Mouse (Mus musculus) WW6 (cell line): Measurements from ENCODE around the gene Ankrd44.

ENCODE experiments used
- DNase-seq: peaks from one replicate; pipeline ENCODE4 v3.0.0-alpha.2; 2013; ENCODE audit warnings: low read depth, low spot score

Ankrd44 gene

DNA sequence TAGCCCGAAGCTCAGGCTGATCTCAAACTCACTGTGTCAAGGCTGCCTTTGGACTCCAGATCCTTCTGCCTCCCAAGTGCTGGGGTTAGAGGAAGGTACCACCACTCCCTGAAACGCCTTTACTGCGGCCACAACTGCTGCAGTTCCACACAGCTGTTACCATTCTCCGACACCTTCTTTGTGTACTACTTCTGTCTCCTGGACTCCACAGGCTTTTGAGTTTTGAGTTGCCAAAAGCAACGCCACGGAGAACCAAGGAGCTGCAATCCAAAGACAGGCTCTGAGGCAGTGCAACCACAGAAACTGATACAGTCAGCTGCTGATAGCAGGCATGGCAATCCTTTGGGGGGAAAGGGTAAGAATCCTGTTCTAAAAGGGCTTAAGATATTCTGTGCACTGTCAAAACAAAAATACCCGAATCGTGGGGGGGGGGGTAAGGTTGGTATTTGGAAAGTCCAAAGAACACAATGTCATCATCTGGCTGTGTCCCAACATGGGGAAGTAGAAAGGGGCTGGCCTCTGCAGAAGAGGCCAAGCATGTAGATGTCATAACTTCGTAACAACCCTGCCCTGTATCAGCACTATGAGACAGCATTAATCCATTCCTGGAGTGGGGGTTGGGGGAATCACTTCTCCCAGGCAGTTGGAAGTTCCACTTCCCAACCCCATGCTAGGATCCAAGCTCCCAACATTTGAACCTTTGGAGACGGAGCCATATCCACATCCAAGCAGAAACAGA is 116.2 kb downstream of the Ankrd44 start:
- no peak for DNase-seq

DNA sequence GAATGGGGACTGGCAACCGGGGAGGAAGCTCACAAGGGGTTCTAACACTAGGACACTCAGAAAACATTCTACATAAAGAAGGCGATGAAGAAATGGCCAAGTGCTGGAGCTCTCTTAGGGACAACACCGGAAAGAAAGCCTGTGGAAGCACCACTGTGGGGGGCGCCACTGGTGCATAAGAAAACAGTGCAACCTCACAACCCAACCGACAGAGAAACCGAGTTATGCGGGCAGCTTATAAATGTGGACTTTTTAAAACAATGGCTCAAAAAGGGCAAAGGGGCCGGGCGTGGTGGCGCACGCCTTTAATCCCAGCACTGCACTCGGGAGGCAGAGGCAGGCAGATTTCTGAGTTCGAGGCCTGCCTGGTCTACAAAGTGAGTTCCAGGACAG is 117.1 kb downstream of the Ankrd44 start:
- DNase-seq, result no peak

DNA sequence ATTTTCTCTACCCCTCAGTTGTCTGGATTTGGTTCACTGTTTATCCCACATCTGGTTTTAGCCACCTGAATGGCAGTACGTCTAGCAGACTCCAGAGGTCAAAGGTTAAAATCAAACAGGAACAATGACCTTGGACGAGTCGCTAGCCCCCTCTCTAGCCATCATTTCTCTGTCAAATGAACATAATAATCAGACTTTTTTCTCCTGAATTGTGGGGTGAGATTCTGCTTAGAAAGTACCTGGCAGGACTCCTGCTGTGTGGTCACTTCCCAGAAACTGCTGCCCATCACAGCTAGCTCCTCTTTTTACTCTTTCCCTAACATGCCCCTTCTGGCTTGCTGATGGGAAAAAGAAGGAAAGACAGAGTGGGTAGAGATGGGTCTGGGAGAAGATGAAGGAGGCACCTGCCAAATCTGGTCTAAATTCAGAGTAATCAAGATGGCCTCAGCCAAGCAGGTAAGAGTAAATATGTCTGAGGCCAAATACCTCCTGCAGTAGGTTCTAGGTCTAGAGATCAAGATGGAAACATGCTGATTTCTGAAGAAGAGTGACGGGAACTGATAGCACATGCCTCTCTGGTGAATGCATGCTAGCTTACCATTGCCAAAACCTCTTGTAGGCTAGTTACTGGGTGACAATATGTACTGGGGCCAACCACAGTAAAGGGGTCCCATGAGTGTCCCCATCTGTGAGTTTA is 117.6 kb downstream of the Ankrd44 start:
- no peak for DNase-seq

DNA sequence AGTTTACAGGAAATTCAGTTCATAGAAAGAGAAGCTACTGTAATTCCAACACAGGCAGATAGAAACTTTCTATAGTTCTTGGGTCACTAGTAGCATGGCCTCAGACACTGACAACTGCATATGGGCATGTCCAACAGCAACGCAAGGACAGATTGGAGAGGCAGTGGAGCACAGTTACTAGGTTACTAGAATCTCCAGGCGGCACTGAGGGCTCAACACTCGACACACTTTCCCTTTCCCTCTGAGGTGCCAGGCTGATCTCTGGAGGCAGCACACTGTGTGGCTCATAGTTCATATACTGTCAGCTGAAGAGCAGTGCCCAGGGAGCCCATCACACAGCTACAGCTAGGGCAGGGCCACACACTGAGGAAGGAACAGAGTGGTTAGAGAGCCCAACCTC is 118.4 kb downstream of the Ankrd44 start:
- no peak for DNase-seq

DNA sequence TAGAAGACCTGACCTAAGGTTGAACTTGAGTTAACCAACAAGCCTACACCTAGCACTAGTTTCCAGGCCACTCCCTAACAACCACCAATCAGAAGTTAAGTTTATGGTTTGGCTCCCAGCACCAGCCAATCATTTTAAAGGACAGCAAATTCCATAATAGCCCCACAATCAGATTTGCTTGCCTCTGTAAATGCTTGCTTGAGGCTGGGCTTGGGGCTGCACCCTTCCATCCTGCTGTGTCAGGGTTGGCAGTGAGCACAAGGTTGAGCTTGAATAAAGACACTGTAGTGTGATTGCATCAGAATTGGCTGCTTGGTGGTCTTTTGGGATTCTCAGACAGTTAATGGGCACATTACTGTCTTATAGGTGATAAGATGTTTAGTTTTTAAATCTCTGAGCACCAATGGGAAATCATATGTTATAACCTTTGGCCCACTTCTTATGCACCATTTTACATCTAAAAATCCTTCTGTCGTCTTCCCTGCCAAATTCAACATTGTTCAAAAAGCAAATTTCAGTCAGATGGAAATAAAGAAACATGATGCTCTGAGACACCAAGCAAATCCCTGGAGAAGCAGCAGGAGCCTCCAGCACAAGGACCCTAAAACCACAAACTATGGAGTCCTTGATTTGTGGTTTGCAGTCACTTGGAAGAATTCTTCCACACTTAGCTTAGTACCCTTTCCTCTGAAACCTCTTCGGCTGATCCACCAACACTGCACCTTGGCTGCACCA is 119.9 kb downstream of the Ankrd44 start:
- no peak for DNase-seq

DNA sequence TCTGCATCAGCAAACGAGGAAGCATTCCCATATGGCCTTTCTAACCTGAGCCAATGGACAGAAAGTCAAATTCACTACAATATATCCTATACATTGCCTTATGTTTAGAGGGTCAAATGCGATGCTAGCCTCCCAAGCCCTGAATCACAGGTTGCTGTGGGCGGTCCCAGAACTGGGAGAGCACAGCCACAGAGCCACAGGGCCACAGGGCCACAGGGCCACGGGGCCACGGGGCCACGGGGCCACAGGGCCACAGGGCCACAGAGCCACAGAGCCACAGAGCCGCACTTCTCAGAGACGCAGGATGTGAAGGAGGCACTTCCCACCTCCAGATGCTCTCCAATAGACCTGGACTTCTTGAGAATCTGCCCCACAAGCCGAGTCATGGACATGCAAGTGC is 121.8 kb downstream of the Ankrd44 start:
- no peak for DNase-seq

DNA sequence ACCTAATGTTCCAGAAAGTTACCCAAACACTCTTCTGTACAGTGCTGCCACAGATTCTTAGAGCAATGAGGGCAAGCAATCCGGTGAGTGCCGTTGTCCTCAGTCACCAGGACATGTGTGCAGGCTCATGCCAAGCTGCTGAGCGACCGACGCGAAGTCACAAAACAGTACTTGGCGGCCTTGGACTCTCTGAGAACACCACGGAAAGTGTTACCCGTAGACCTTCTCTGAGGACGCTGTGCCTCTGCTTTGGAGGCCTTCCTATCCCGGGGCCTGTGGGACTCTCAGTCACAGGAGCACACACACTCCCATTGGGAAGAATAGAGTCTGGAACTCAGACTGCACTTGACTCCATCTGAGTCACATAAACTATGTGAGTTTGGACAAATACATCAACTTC is 123.5 kb downstream of the Ankrd44 start:
- no peak for DNase-seq

DNA sequence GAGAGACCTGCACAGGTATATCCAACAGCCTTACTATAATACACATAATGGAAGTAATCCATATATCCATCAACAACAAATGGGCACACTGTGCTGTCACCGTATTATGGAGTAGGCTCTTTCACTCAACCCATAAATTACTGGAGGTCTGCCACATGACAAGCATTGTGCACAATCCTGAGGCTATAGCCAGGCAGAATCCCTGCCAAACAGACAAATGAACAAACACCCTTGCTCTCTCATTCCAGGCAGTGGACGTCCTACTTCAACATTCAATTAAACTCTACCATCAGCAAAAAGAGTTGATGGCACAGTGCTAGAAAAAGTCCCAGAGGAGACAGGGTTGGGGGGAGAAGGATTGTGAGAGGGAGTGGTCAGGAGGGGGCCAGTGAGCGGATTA is 124.9 kb downstream of the Ankrd44 start:
- DNase-seq, result no peak

DNA sequence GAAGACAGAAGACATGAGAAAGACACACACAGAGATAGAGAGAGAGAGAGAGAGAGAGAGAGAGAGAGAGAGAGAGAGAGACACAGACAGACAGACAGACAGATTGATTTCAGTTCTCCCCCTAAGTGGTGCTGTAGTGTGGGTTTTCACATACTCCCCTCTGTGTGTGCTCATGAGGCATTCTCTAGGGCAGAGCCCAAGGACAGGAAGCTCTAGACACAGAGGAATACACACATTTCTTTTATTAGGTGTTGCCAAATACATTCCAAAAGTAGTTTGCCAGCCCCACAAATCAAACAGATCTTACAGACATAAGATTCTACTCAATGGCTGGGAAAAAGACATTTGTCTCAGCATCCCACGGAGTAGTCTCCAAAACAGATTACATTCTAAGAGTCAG is 126.8 kb downstream of the Ankrd44 start:
- DNase-seq, result no peak

DNA sequence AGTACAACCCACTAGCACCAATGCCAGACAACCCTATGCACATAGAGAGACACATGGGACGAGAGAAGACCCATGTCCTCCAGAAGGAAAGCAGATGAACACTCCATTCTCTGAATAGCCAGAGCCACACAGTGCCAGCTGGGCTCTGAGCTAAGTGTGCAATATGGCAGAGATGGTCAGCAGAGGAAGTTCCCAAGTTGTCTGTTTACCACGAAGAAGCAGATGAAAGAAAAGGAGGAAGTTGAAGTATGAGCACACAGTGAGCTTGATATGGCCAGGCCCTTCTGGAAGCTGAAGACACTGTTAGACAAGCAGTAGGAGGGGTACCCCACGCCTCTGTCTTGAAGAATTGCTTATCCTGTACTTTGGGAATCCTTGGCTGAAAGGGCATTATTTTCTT is 127.8 kb downstream of the Ankrd44 start:
- no peak for DNase-seq

DNA sequence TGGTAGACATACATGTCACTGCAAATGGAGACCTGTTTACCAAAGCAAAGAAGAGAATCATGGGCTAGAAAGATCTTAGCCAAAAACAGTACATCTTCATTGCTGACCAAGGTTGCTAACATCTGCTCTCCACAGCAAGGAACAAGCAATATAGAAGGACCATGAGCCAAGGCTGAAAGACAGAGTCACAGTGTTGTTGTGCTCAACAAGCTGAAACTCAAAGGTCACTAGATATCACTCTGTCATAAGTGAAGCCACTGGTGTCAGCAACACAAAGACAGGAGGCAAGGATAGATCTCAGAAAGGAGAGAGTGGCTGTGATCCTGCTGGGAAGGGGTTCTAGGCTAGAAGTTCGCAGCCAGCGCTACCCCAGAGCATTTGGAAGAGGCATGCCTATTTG is 131.5 kb downstream of the Ankrd44 start:
- no peak for DNase-seq

DNA sequence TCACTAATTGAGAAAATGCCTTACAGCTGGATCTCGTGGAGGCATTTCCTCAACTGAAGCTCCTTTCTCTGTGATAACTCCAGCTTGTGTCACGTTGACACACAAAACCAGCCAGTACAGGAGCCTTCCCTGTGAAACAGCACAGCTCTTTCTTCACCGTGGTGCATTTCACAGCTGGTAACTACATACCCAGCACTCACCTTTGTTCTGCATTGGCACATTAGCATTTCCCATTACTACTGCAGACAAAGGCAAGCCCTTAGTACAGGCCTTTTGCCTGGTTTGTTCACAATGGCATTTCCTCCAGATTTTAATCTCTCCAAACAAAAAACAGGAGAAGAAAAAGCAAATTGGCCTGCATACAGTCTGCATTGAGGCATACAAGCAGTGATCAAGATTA is 134.8 kb downstream of the Ankrd44 start:
- DNase-seq, result no peak

DNA sequence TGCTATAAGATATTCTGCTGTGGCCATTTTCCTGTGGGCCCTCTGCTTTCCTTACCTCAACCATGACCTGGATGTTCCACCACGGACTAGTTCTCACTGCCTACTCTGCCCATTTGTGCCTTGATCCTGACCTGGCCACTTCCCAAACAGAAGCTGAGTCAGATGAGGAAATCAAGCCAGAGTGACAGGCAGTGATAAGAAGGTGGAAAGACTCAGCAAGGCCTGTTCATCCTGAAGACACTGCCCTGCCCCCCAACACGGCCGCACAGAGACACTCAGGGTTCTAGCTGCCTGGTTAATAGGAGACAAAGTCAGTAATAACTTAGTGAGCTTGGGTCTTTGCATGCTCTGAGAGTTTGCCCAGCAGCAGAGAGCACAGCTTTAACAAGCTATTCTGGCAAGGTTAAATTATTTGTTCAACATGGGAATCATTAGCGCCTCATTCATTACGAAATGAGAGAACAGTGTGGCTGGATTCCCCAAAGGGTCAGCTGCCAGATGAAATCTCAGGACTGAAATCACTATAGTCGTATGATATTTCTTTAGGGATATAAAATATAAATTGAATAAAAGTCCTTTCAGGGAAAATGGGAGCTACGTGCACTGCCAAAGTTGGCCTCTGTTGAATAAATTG is 136.7 kb downstream of the Ankrd44 start:
- DNase-seq, result no peak

DNA sequence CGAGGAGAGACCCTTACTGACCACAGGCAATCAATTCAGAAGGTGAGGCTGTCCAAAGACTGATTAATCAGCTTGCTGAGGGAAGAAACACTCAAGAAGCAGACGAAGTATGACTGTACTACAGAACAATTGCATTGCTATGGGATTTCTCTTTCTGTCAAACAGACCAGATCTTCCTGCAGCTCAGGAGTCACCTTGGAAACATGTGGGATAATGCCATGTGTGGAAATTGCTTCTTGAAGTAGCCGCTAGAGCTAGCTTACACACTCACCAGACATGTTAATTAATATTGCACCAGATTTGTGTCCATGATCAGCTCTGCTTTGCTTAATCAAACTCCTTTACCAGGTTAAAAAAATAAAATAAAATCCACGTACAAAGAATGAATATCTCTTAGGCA is 137.8 kb downstream of the Ankrd44 start:
- no peak for DNase-seq

DNA sequence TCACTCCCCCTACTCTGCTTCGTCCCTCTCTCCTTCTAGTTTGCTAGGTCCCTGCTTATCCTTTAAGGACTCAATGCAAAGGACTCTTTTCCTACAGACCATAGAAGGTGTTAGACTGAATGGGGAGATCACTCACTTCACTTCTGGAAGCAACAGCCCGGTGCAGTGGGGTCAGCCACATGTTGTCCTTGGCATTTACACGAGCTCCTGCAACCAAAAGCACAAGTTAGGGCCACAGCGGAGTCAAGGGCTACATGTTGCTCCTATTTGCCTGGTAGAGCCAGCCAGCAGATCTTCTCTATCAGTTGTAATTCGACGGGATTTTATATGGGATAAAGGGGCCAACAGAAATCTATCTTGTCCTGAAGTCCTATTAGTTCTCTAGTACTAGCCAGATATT is 148.0 kb downstream of the Ankrd44 start:
- DNase-seq, result no peak

DNA sequence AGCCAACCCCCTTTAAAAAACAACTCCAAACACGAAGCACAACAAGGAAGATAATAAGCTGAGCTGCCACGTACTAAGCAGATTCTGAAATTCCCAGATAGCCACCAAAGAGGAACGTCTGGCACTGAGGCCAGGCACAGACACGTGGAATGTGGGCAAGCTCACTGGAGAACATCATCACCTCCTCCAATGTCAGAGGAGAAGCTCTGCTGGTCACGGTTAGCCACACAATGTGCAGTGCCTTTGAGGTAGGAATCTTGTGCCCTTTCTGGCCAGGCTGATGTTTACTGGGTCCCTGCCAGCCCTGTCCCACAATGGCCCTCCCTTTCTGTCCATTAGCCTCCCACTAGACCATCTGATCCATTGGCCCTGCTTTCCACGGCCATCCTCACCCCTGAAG is 149.1 kb downstream of the Ankrd44 start:
- no peak for DNase-seq

DNA sequence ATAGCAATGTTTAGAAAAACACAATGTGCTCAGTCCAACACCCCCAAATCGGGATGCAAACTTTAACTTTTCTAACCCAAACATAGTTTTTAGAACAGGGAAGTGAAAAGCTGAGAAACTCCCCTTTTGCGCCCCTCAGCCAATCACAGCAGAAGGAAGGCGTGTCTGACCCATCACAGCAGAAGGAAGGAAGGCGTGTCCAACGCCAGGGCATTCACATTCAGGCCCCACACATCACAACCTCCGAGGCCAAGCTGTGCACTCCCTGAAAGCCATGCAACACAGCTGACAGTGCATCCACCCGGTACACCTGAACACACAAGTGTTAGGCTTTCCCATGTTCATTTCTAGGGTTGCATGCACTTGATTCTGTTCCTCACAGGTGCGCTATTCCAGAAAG is 150.1 kb downstream of the Ankrd44 start:
- no peak for DNase-seq

DNA sequence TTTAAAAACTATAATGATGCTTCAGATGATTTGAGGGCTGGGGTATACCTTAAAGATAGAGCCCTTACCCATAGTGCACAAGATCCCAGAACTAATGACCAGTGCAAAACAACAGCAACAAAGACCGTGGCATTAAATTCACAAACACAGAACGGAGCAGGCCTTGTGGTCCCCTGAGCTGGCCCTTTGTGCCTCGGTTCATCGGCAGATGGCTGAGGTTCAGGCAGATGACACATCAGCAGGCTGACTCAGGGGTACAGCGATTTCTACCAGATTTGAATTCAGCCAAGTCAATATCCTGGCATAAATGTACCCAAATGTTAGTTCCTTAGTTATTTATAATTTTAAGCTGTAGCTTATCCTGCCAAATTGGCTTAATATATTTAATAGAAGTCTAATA is 153.3 kb downstream of the Ankrd44 start:
- DNase-seq, result no peak

DNA sequence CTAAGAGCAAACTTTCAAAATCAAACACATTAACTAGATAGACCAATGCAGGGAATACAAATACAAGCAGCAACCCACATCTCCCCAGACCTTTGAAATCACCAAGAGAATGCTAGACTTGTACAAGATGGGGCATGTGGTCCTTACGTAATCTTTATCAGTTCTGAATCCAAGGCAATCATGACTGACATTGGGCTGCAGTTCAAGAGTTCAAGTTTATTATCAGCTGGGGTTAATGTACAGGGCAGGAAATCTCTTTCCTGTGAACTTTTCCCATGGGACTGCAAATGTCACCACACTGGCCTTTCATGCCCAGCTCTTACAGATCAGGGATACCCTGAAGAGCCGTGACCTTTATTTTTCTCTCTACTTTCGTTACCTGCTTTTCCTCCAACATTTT is 154.7 kb downstream of the Ankrd44 start:
- DNase-seq, result no peak

DNA sequence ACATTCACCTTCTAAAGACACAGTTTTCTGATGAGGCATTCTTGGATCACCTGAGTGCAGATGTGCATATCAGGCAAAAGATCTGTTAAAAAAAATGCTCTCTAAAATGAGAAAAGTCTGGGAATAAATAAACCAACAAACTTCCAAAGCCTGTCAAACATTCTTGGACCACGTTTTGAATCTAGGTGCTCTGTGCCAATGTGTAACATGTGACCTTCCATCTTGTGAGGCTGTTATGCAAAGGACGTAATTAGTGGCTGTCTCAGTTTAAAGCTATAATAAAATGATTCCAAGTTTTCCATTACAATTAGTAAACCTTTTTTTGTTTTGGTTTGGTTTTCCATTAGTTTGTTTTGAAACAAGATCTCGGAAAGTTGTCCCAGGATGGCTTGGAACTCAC is 159.0 kb downstream of the Ankrd44 start:
- DNase-seq, result no peak

DNA sequence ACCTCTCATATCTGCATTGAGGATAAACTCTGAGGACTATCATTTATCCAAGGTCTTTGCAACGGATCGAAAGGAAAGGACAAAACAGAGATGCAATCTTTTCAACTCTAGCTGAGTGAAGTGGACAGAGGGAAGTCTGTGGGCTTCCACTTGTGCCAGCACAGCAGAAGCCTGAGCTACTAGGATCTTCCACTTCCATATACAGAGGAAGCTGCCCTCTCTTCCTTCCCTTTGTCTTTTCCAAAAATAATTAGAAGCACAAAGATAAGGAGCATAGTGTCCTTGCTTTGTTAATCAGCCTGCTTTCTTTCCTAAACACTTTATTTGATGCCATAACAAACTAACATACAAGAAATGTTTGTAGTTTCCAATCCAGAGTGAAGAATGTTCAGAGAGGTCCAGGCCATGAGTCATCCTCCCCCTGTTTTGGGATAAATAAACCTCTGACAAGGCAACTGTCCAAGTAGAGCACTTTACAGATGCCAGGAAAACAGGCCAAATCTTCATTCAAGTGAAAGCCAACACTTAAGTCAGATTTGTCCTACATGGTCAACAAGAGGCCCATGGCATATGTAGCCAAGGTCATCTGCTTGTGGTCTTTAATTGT is 160.5 kb downstream of the Ankrd44 start:
- no peak for DNase-seq

DNA sequence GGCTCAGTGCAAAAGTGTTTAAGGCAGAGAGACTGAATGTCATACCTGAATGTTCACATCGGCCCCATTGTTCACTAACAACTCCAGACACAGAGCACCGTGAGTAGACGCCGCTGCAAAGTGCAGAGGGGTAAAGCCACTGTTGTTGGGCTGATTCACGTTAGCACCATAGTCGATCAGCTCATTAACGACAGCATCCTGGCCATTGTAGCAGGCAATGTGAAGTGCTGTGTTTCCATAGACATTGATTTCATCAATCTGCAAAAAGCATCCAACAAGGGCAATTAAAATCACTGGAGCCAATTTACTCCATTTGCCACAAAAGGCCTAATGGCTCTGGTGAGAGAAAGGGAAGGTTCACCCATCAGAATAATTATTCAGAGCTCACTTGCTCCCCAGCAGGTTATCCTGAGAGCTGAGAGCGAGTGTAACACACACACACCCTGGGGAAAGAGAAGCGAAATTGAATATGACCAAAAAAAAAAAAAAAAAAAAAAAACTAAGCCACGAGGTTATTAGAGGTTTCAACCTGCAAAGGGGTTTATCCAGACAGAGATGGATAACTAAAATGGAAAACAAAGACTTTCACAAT is 163.9 kb downstream of the Ankrd44 start:
- no peak for DNase-seq
